Mouse (Mus musculus) layer of hippocampus, adult 11-12 months (tissue): Measurements from ENCODE around the gene Vsx1.

ENCODE experiments used
- DNase-seq: peaks from one replicate; pipeline ENCODE4 v3.0.0; 2022; ENCODE audit warnings: low spot score

The Vsx1 gene

GRCm38 (mm10) chr2:150667065-150667819, 21.9 kb downstream of the Vsx1 start:
- DNase-seq = no peak

GRCm38 (mm10) chr2:150666723-150667064, 22.5 kb downstream of the Vsx1 start:
- no peak for DNase-seq

- DNase-seq = no peak
These were observed 23.4 kb downstream of the Vsx1 start for GRCm38 (mm10) chr2:150665534-150666451.

GRCm38 (mm10) chr2:150665006-150665405, 24.2 kb downstream of the Vsx1 start:
- DNase-seq = no peak

GRCm38 (mm10) chr2:150664152-150664920, 24.8 kb downstream of the Vsx1 start:
- DNase-seq = no peak

- peak; percentile 55 for DNase-seq
These were observed 25.9 kb downstream of the Vsx1 start for GRCm38 (mm10) chr2:150663255-150663654.

- no peak for DNase-seq
These were observed 27.2 kb downstream of the Vsx1 start for GRCm38 (mm10) chr2:150662007-150662406.

- peak; percentile 25 for DNase-seq
These were observed 28.3 kb downstream of the Vsx1 start for GRCm38 (mm10) chr2:150660668-150661451.

- no peak for DNase-seq
These were observed 29.1 kb downstream of the Vsx1 start for GRCm38 (mm10) chr2:150660049-150660448.

- DNase-seq = no peak
These were observed 32.0 kb downstream of the Vsx1 start for GRCm38 (mm10) chr2:150656975-150657768.

- DNase-seq = no peak
These were observed 33.0 kb downstream of the Vsx1 start for GRCm38 (mm10) chr2:150656112-150656511.

GRCm38 (mm10) chr2:150655290-150655689, 33.9 kb downstream of the Vsx1 start:
- no peak for DNase-seq

GRCm38 (mm10) chr2:150654814-150655213, 34.3 kb downstream of the Vsx1 start:
- no peak for DNase-seq

GRCm38 (mm10) chr2:150651366-150651765, 37.8 kb downstream of the Vsx1 start:
- DNase-seq = no peak

GRCm38 (mm10) chr2:150650511-150651074, 38.6 kb downstream of the Vsx1 start:
- DNase-seq = no peak

- DNase-seq = no peak
These were observed 40.8 kb downstream of the Vsx1 start for GRCm38 (mm10) chr2:150648300-150648895.

- DNase-seq = no peak
These were observed 41.4 kb downstream of the Vsx1 start for GRCm38 (mm10) chr2:150647681-150648299.

- no peak for DNase-seq
These were observed 42.6 kb downstream of the Vsx1 start for GRCm38 (mm10) chr2:150646411-150647121.

- DNase-seq = no peak
These were observed 43.9 kb downstream of the Vsx1 start for GRCm38 (mm10) chr2:150645225-150645624.
